Mouse (Mus musculus) cortical plate, adult 2 months (tissue): Measurements from ENCODE around the gene Knop1.

Experiments
- CTCF ChIP-seq: fragments of 200-500 bp; IDR thresholded peaks from 2 replicates; pipeline ENCODE4 v1.5.1; 2011; ENCODE audit warnings: mild to moderate bottlenecking, control low read depth, low read length; ENCODE audit not compliant: insufficient read depth; ENCODE audit errors: extremely low read depth
- POLR2A ChIP-seq: fragments of 200-500 bp; IDR thresholded peaks from 2 replicates; pipeline ENCODE4 v1.6.1; 2011; ENCODE audit warnings: mild to moderate bottlenecking, low read length, control low read depth; ENCODE audit not compliant: insufficient read depth; ENCODE audit errors: extremely low read depth

DNA sequence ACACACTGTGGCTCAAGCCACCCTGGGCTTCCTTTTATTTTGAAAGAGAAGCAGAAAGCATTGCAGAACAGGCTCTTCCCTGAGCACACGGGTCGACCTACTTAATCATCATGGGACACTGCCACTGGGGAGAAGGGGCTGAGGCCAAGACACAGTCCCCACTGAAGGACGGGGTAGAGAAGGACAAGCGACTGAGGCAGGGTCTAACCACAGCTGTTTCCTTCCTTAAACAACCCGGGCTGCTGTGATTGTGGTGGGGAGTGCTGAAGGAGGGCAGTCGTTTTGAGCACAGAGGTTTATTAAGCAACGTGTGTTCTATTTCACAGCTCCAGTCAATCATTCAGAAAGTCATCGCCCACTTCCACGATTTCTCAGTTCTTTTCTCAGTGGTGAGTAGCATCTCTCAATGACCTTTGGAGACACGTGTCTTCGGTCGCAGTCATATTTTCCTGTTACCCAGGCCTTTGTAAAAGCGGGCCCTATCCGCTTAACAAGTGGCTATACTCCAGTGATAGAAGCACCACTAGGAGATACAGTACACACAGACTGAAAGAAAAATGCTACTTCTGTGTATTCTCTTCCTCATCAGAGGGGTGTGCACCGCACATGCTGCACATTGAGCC lies 55.8 kb downstream of the Knop1 start:
- TF ChIP-seq POLR2A: no peak
- no peak for TF ChIP-seq CTCF
